Comparison of ENCODE assay signal across 8 mouse cellular contexts in the genomic region with DNA sequence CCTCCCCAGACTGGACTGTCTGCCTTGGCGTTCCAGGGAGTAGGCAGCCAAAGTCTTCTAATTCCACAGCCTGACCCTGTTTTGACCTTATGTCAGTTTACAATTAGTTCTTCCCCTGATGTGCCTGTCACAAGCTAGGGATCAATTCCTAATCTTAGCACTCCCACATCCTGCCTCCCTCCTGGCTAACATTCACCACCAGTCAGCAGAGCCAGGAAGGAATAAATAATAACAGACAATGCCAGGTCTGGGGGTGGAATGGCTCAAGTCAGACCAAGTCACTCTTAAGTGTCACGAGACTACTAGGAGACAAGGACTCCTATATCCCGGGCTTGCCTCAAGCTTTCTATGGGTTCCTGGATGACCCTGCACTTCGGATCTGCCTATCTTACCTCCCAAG. TPM values are rescaled to one million over a fixed set of nuclear protein-coding genes. Genes with fewer than 3 reads are reported as not detected.
DNase-seq lines count a peak whose midpoint lies in the region; ATAC-seq and TF ChIP-seq lines count a peak whose summit lies in the region.

No protein-coding gene starts in this region.

- H3K27me3 ChIP-seq in heart, embryonic 13.5 days (replicated peaks), result no peaks in the 10 kb centered on the region
- H3K27me3 ChIP-seq in limb, embryonic 14.5 days (ENCODE audit: control insufficient read depth, insufficient read depth, low read length), result no peaks in the 10 kb centered on the region
- H3K27me3 ChIP-seq in neural tube, embryonic 12.5 days (replicated peaks), result no peaks in the 10 kb centered on the region

- 21% methylated on average over 4 of the region's 4 CpGs for WGBS in heart, embryonic 13.5 days
- WGBS in limb, embryonic 14.5 days, result 30% methylated on average over 3 of the region's 4 CpGs
- 25% methylated on average over 4 of the region's 4 CpGs for WGBS in neural tube, embryonic 12.5 days

- peaks cover 63% of the 10 kb centered on the region for H3K4me1 ChIP-seq in heart, embryonic 13.5 days
- H3K4me1 ChIP-seq in limb, embryonic 14.5 days (ENCODE audit: control insufficient read depth, insufficient read depth, low read length), result peaks cover 28% of the 10 kb centered on the region
- H3K4me1 ChIP-seq in neural tube, embryonic 12.5 days, result peaks cover 28% of the 10 kb centered on the region

- H3K4me3 ChIP-seq in heart, embryonic 13.5 days, result peak overlapping the region; percentile 75
- H3K4me3 ChIP-seq in limb, embryonic 14.5 days (replicated peaks; ENCODE audit: low read length), result peak overlapping the region; percentile 56
- no peak overlapping the region for H3K4me3 ChIP-seq in neural tube, embryonic 12.5 days

- H3K36me3 ChIP-seq in heart, embryonic 13.5 days, result no peaks in the 10 kb centered on the region
- H3K36me3 ChIP-seq in limb, embryonic 14.5 days (ENCODE audit: control insufficient read depth, insufficient read depth, low read length), result no peaks in the 10 kb centered on the region
- H3K36me3 ChIP-seq in neural tube, embryonic 12.5 days, result no peaks in the 10 kb centered on the region

- peak overlapping the region; percentile 87; the same call in 1 of the 2 replicates for H3K9ac ChIP-seq in heart, embryonic 13.5 days
- H3K9ac ChIP-seq in limb, embryonic 14.5 days (ENCODE audit: low read depth, low read length, severe bottlenecking), result no peak overlapping the region
- no peak overlapping the region for H3K9ac ChIP-seq in neural tube, embryonic 12.5 days

- ATAC-seq in heart, embryonic 13.5 days (ENCODE audit: extremely low read depth, insufficient number of reproducible peaks, low FRiP score, low TSS enrichment), result no peak
- no peak for ATAC-seq in limb, embryonic 14.5 days (ENCODE audit: low FRiP score, low read depth)
- 0 out of 2 replicates have a peak, but pooled peaks have one; percentile 1 for ATAC-seq in neural tube, embryonic 12.5 days (ENCODE audit: low FRiP score, low read depth)

- no peak for DNase-seq in heart, adult 8-10 months (ENCODE audit: low spot score)
- peak; percentile 89 for DNase-seq in gonadal fat pad, adult 2 months (ENCODE audit: low read depth)
- no peak for DNase-seq in limb, embryonic 14.5 days (ENCODE audit: low spot score)
- DNase-seq in spleen, postnatal 14 days (ENCODE audit: low spot score in 2 of 2), result no peak
- DNase-seq in adrenal gland, adult 18-20 months (ENCODE audit: low spot score in 2 of 2), result no peak
- no peak for DNase-seq in frontal cortex, adult 2 months (ENCODE audit: extremely low spot score in 1 of 2, low spot score in 1 of 2)

- no peaks in the 10 kb centered on the region for H3K9me3 ChIP-seq in heart, embryonic 13.5 days
- no peaks in the 10 kb centered on the region for H3K9me3 ChIP-seq in limb, embryonic 14.5 days (ENCODE audit: control insufficient read depth, low read length)
- no peaks in the 10 kb centered on the region for H3K9me3 ChIP-seq in neural tube, embryonic 12.5 days

- H3K4me2 ChIP-seq in heart, embryonic 13.5 days, result peak overlapping the region; percentile 91
- peak overlapping the region; percentile 85 for H3K4me2 ChIP-seq in limb, embryonic 14.5 days (replicated peaks; ENCODE audit: low read depth, low read length, severe bottlenecking)
- peak overlapping the region; percentile 70; the same call in 1 of the 2 replicates for H3K4me2 ChIP-seq in neural tube, embryonic 12.5 days (replicated peaks)

- TF ChIP-seq POLR2A in limb, embryonic 14.5 days (IDR thresholded peaks at IDR 0.05; ENCODE audit: borderline replicate concordance, extremely low read depth, insufficient read depth, insufficient read length), result no peak

- no peak overlapping the region for H3K27ac ChIP-seq in heart, embryonic 13.5 days (replicated peaks)
- H3K27ac ChIP-seq in limb, embryonic 14.5 days (replicated peaks; ENCODE audit: low read depth, low read length), result no peak overlapping the region
- no peak overlapping the region for H3K27ac ChIP-seq in neural tube, embryonic 12.5 days

RNA-seq across cellular contexts. Expression of gene Lpin1, which starts 20.8 kb away (rescaled TPM):
- polyA plus RNA-seq in heart, embryonic 13.5 days (2015; fragmentation: Nextera tagmentation; extraction: Ambion mirVana), result 4.9 and 6.0 TPM in 2 replicates
- 100 to 1,000 TPM; 152 to 176 (median 162) TPM for total RNA-seq in heart, adult 8-10 months (2022)
- polyA plus RNA-seq in gonadal fat pad, adult 2 months (2012; rRNA removed), result 66.4 and 75.6 TPM in 2 replicates
- 6.5 and 6.9 TPM in 2 replicates for polyA plus RNA-seq in limb, embryonic 14.5 days (2012; rRNA removed)
- 6.4 and 7.3 TPM in 2 replicates for polyA plus RNA-seq in limb, embryonic 14.5 days (2014; fragmentation: Nextera tagmentation; extraction: Ambion mirVana)
- 15.2 and 15.6 TPM in 2 replicates for polyA plus RNA-seq in neural tube, embryonic 12.5 days (2016; fragmentation: Nextera tagmentation; extraction: Ambion mirVana)
- 100 to 1,000 TPM in 1 of 2 experiments, 10 to 100 TPM in 1; 92.7 to 186 TPM for total RNA-seq in adrenal gland, adult 18-20 months (2021)
- polyA plus RNA-seq in frontal cortex, adult 2 months (2012; rRNA removed), result 20.5 and 21.2 TPM in 2 replicates
